In the genomic region with DNA sequence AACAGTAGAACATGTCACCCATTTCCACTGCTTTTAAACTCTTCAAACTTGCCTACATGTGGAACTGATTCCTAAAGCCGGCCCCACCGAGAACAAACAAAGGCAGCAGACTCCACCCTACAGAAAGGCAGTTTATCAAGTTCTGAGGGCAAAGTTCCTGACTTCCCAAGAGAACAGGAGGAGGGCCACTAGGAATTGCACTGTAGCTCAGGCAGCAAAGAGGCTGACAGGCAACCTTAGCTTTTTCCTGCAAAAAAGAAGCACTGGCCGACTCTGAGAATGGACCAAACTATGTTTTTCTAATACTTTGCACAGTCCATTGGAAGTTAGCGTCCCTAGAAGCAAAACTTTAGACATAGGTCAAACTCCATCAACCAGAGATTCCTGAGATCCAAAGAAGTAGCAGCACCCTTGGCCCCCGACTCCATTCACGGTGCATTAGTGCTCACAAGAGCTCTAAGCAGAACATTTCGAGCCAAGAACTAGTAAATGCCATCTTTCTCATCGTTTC, we compare ENCODE assay signal across 9 mouse cellular contexts. TPM values are rescaled to one million over a fixed set of nuclear protein-coding genes. Genes with fewer than 3 reads are reported as not detected.
DNase-seq lines count a peak whose midpoint lies in the region; ATAC-seq and TF ChIP-seq lines count a peak whose summit lies in the region.
"Had no signal": no experiment of that assay in that cellular context is flagged by ENCODE, and none has a peak within 500 bp of the region (broad histone marks: within the 10 kb centered on the region; RNA-seq: fewer than 3 reads in every experiment).

No protein-coding gene starts in this region.

- no peak for TF ChIP-seq CTCF in cerebellum, adult 2 months (IDR thresholded peaks at IDR 0.05; ENCODE audit: borderline replicate concordance, insufficient read depth, low read depth, low read length)
- no peak for TF ChIP-seq CTCF in heart, adult 2 months (IDR thresholded peaks at IDR 0.05)
- TF ChIP-seq CTCF in lung, embryonic 14.5 days (IDR thresholded peaks at IDR 0.05; ENCODE audit: low read depth), result no peak

- intact Hi-C loops in heart, adult 2 months (cut with DNase I), result loop anchor here (1.0 kb wide), 1 partner anchor 13 kb away; no protein-coding TSS in a partner anchor

- no peaks in the 10 kb centered on the region for H3K9me3 ChIP-seq in lung, embryonic 14.5 days (ENCODE audit: low read depth, low read length)
- no peaks in the 10 kb centered on the region for H3K9me3 ChIP-seq in stomach, embryonic 16.5 days (replicated peaks; ENCODE audit: control insufficient read depth, low read length)

- H3K27me3 ChIP-seq in cerebellum, adult 2 months (ENCODE audit: control insufficient read depth, insufficient read depth, low read length), result no peaks in the 10 kb centered on the region
- no peaks in the 10 kb centered on the region for H3K27me3 ChIP-seq in heart, adult 2 months (ENCODE audit: control insufficient read depth, insufficient read depth, low read length)
- H3K27me3 ChIP-seq in lung, embryonic 14.5 days (ENCODE audit: insufficient read depth, low read length), result no peaks in the 10 kb centered on the region
- H3K27me3 ChIP-seq in stomach, embryonic 16.5 days (ENCODE audit: control insufficient read depth, insufficient read depth, low read length), result no peaks in the 10 kb centered on the region

- peaks cover 6% of the 10 kb centered on the region for H3K79me2 ChIP-seq in heart, adult 2 months (replicated peaks; ENCODE audit: control insufficient read depth, insufficient read depth, low read length)

- peaks cover 79% of the 10 kb centered on the region for H3K36me3 ChIP-seq in heart, adult 2 months (ENCODE audit: control insufficient read depth, insufficient read depth, low read length)
- peaks cover 5% of the 10 kb centered on the region; the same call in 1 of the 2 replicates for H3K36me3 ChIP-seq in lung, embryonic 14.5 days (ENCODE audit: insufficient read depth)
- H3K36me3 ChIP-seq in stomach, embryonic 16.5 days (ENCODE audit: control insufficient read depth, insufficient read depth, low read length), result no peaks in the 10 kb centered on the region

- DNase-seq in cerebellum, adult 2 months, result no peak
- no peak for DNase-seq in cerebellum, adult 8-10 months
- DNase-seq in heart, adult 2 months, result peak; percentile 57 to 58
- DNase-seq in kidney, adult 8-10 months, result peak; percentile 61 to 70
- DNase-seq in lung, embryonic 14.5 days, result peak; percentile 73
- no peak for DNase-seq in spleen, postnatal 14 days (ENCODE audit: low spot score in 2 of 2)
- no peak for DNase-seq in layer of hippocampus, postnatal 36 days

- peak overlapping the region; percentile 1; the same call in 1 of the 2 replicates for H3K27ac ChIP-seq in cerebellum, adult 2 months (ENCODE audit: insufficient read depth, low read length)
- peak overlapping the region; percentile 87 for H3K27ac ChIP-seq in heart, adult 2 months
- H3K27ac ChIP-seq in lung, embryonic 14.5 days (ENCODE audit: low read depth), result peak overlapping the region; percentile 98
- H3K27ac ChIP-seq in stomach, embryonic 16.5 days (ENCODE audit: low read length), result peak overlapping the region; percentile 96

- peak; percentile 66 for TF ChIP-seq EP300 in heart, adult 2 months (IDR thresholded peaks at IDR 0.05; ENCODE audit: insufficient read depth, low read depth, low read length)

- ATAC-seq in lung, embryonic 14.5 days (ENCODE audit: insufficient read depth), result peak; percentile 6; the same call in 1 of the 2 replicates
- ATAC-seq in stomach, embryonic 16.5 days (ENCODE audit: insufficient read depth, low FRiP score), result peak; percentile 56

- H3K9ac ChIP-seq in heart, adult 2 months (ENCODE audit: low read depth, low read length), result peak overlapping the region; percentile 59
- H3K9ac ChIP-seq in lung, embryonic 14.5 days, result peak overlapping the region; percentile 20; the same call in 1 of the 2 replicates
- H3K9ac ChIP-seq in stomach, embryonic 16.5 days (ENCODE audit: low read length), result peak overlapping the region; percentile 58

- H3K4me3 ChIP-seq in cerebellum, adult 2 months (replicated peaks; ENCODE audit: insufficient read depth, low read depth, low read length), result no peak overlapping the region
- peak overlapping the region; percentile 29; the same call in 1 of the 2 replicates for H3K4me3 ChIP-seq in heart, adult 2 months
- peak overlapping the region; percentile 17; the same call in 1 of the 2 replicates for H3K4me3 ChIP-seq in lung, embryonic 14.5 days (ENCODE audit: low read depth, low read length)
- peak overlapping the region; percentile 30 for H3K4me3 ChIP-seq in stomach, embryonic 16.5 days (replicated peaks; ENCODE audit: low read length)

- H3K4me2 ChIP-seq in lung, embryonic 14.5 days, result peak overlapping the region; percentile 57
- peak overlapping the region; percentile 53 for H3K4me2 ChIP-seq in stomach, embryonic 16.5 days (ENCODE audit: low read depth, low read length)

- peaks cover 12% of the 10 kb centered on the region for H3K4me1 ChIP-seq in cerebellum, adult 2 months (ENCODE audit: control insufficient read depth, insufficient read depth, low read length)
- H3K4me1 ChIP-seq in heart, adult 2 months (ENCODE audit: control insufficient read depth, insufficient read depth, low read length), result peaks cover 51% of the 10 kb centered on the region
- peaks cover 52% of the 10 kb centered on the region for H3K4me1 ChIP-seq in lung, embryonic 14.5 days (ENCODE audit: insufficient read depth)
- H3K4me1 ChIP-seq in stomach, embryonic 16.5 days (ENCODE audit: control insufficient read depth, insufficient read depth, low read length), result peaks cover 61% of the 10 kb centered on the region

- 31% methylated on average over 8 of the region's 8 CpGs for WGBS in cerebellum, adult 2 months
- 7% methylated on average over 8 of the region's 8 CpGs for WGBS in heart, adult 2 months
- 7% methylated on average over 8 of the region's 8 CpGs for WGBS in lung, embryonic 14.5 days
- WGBS in stomach, embryonic 16.5 days, result 8% methylated on average over 8 of the region's 8 CpGs

- no peak for TF ChIP-seq POLR2A in cerebellum, adult 2 months (IDR thresholded peaks at IDR 0.05; ENCODE audit: borderline replicate concordance, insufficient read depth, low read length)
- TF ChIP-seq POLR2A in heart, adult 2 months (IDR thresholded peaks at IDR 0.05; ENCODE audit: insufficient read depth, low read depth, low read length), result peak; percentile 54; the same call in 1 of the 2 replicates

RNA-seq across cellular contexts. Expression of gene Ctnnd1, which starts 14.3 kb away (rescaled TPM):
- 34.4 and 35.9 TPM in 2 replicates for polyA plus RNA-seq in cerebellum, adult 2 months (2012; rRNA removed)
- total RNA-seq in heart, adult 2 months (2021), result 10 to 100 TPM; 53.4 to 61.4 TPM
- polyA plus RNA-seq in heart, adult 2 months (2012; rRNA removed), result 26.5 and 54.5 TPM in 2 replicates
- 59.9 and 63.3 TPM in 2 replicates for polyA plus RNA-seq in lung, embryonic 14.5 days (2014; fragmentation: Nextera tagmentation; extraction: Ambion mirVana)
- polyA plus RNA-seq in stomach, embryonic 16.5 days (2015; fragmentation: Nextera tagmentation; extraction: Ambion mirVana), result 75.7 and 84.4 TPM in 2 replicates
- total RNA-seq in layer of hippocampus, postnatal 36 days (2021), result 10 to 100 TPM; 50.8 to 53.1 TPM

RNA-seq across cellular contexts. Expression of gene Btbd18, which starts 22.6 kb away (rescaled TPM):
- not detected in 2 replicates for polyA plus RNA-seq in cerebellum, adult 2 months (2012; rRNA removed)
- not detected for total RNA-seq in heart, adult 2 months (2021)
- not detected in 2 replicates for polyA plus RNA-seq in heart, adult 2 months (2012; rRNA removed)
- polyA plus RNA-seq in lung, embryonic 14.5 days (2014; fragmentation: Nextera tagmentation; extraction: Ambion mirVana), result 0.22 and 0.39 TPM in 2 replicates
- polyA plus RNA-seq in stomach, embryonic 16.5 days (2015; fragmentation: Nextera tagmentation; extraction: Ambion mirVana), result 0.26 TPM in 2 replicates
- not detected for total RNA-seq in layer of hippocampus, postnatal 36 days (2021)

RNA-seq across cellular contexts. Expression of gene Selenoh, which starts 34.3 kb away (rescaled TPM):
- polyA plus RNA-seq in cerebellum, adult 2 months (2012; rRNA removed), result 67.4 TPM in 2 replicates
- 10 to 100 TPM; 21.8 to 28.0 TPM for total RNA-seq in heart, adult 2 months (2021)
- 18.0 and 19.6 TPM in 2 replicates for polyA plus RNA-seq in heart, adult 2 months (2012; rRNA removed)
- polyA plus RNA-seq in lung, embryonic 14.5 days (2014; fragmentation: Nextera tagmentation; extraction: Ambion mirVana), result 419 and 427 TPM in 2 replicates
- 184 and 203 TPM in 2 replicates for polyA plus RNA-seq in stomach, embryonic 16.5 days (2015; fragmentation: Nextera tagmentation; extraction: Ambion mirVana)
- total RNA-seq in layer of hippocampus, postnatal 36 days (2021), result 10 to 100 TPM; 26.7 to 28.3 TPM

RNA-seq across cellular contexts. Expression of gene Gm28635, which starts 41.6 kb away (rescaled TPM):
- polyA plus RNA-seq in cerebellum, adult 2 months (2012; rRNA removed), result 0.13 TPM in 1 of 2 replicates, not detected in the other
- 1 to 10 TPM; 5.8 to 5.9 TPM for total RNA-seq in heart, adult 2 months (2021)
- polyA plus RNA-seq in heart, adult 2 months (2012; rRNA removed), result not detected in 2 replicates
- polyA plus RNA-seq in lung, embryonic 14.5 days (2014; fragmentation: Nextera tagmentation; extraction: Ambion mirVana), result not detected in 2 replicates
- not detected in 2 replicates for polyA plus RNA-seq in stomach, embryonic 16.5 days (2015; fragmentation: Nextera tagmentation; extraction: Ambion mirVana)
- 1 to 10 TPM; 3.8 to 3.9 TPM for total RNA-seq in layer of hippocampus, postnatal 36 days (2021)
- polyA plus RNA-seq: C2C12 had no signal

RNA-seq across cellular contexts. Expression of gene Med19, which starts 41.9 kb away (rescaled TPM):
- polyA plus RNA-seq in cerebellum, adult 2 months (2012; rRNA removed), result 30.6 and 31.0 TPM in 2 replicates
- 10 to 100 TPM; 11.5 to 14.2 TPM for total RNA-seq in heart, adult 2 months (2021)
- polyA plus RNA-seq in heart, adult 2 months (2012; rRNA removed), result 6.8 and 10.4 TPM in 2 replicates
- 44.8 and 45.4 TPM in 2 replicates for polyA plus RNA-seq in lung, embryonic 14.5 days (2014; fragmentation: Nextera tagmentation; extraction: Ambion mirVana)
- polyA plus RNA-seq in stomach, embryonic 16.5 days (2015; fragmentation: Nextera tagmentation; extraction: Ambion mirVana), result 27.2 and 28.3 TPM in 2 replicates
- 10 to 100 TPM; 29.5 to 32.2 TPM for total RNA-seq in layer of hippocampus, postnatal 36 days (2021)

Comparison
In these comparisons a context has a peak if more than half of its experiments do, and no peak if none do; other contexts are left out.
1. DNase-seq: peak in heart, adult 2 months (2 of 2), kidney, adult 8-10 months (2 of 2) and lung, embryonic 14.5 days (single experiment); none in cerebellum, adult 2 months (0 of 2), cerebellum, adult 8-10 months (single experiment), spleen, postnatal 14 days (0 of 2) and layer of hippocampus, postnatal 36 days (0 of 2).
2. H3K27ac ChIP-seq: peak in every context shown above with its lines; median percentile 98 in lung, embryonic 14.5 days; 96 in stomach, embryonic 16.5 days; 87 in heart, adult 2 months; 1 in cerebellum, adult 2 months.
3. Peak in every context shown above with its lines, with median percentiles within 50 percentile points of each other: H3K9ac ChIP-seq.